Mouse (Mus musculus): ENCODE results near the gene Gm14085. TPM values are rescaled to one million over a fixed set of nuclear protein-coding genes. Genes with fewer than 3 reads are reported as not detected.

Gm14085 gene
- total and polyA plus RNA-seq, 3 experiments = 0.12 to 0.22 TPM; not detected in 1

GRCm38 (mm10) chr2:122441000-122441933 lies 43.5 kb upstream of the Gm14085 start:
- Histone ChIP-seq H3K4me3 (ENCODE audit: control insufficient read depth in 1 of 2, insufficient read depth in 1 of 2, low read depth in 2 of 2, low read length in 2 of 2) (no peak overlapping the region), H3K27ac (ENCODE audit: control insufficient read depth, low read depth, low read length) (no peak overlapping the region), H3K4me1 (ENCODE audit: control insufficient read depth in 1 of 2, insufficient read depth in 2 of 2, low read length in 2 of 2) (no peaks in the 10 kb centered on the region; a peak in 1 of 4 replicates), H3K27me3 (ENCODE audit: control insufficient read depth in 1 of 2, insufficient read depth in 2 of 2, low read length in 2 of 2) (no peaks in the 10 kb centered on the region), H3K9ac (ENCODE audit: control insufficient read depth, low read depth, low read length, poor library complexity, severe bottlenecking) (no peak overlapping the region), H3K79me2 (ENCODE audit: control insufficient read depth, insufficient read depth, low read length, poor library complexity) (no peaks in the 10 kb centered on the region), H3K9me3 (replicated peaks; ENCODE audit: insufficient read depth, low read length) (no peaks in the 10 kb centered on the region), H3K36me3 (ENCODE audit: control insufficient read depth in 1 of 2, insufficient read depth in 2 of 2, low read length in 2 of 2) (peaks cover 0 to 4% of the 10 kb centered on the region in 2 experiments; a peak in 2 of 4 replicates)
- no peak for DNase-seq (ENCODE audit: low read depth, low spot score)
- TF ChIP-seq CHD2 (IDR thresholded peaks at IDR 0.05; ENCODE audit: low read length) = no peak
- no peak for TF ChIP-seq ELF1 (IDR thresholded peaks at IDR 0.05; ENCODE audit: low read depth, low read length)
- TF ChIP-seq ZKSCAN1 (IDR thresholded peaks at IDR 0.05; ENCODE audit: low read depth, low read length) = no peak
- TF ChIP-seq GABPA (IDR thresholded peaks at IDR 0.05; ENCODE audit: low read depth, low read length) = no peak
- no peak for TF ChIP-seq MAX (IDR thresholded peaks at IDR 0.05; ENCODE audit: low read length)
- TF ChIP-seq NRF1 (IDR thresholded peaks at IDR 0.05; ENCODE audit: insufficient read depth, low read depth, low read length, poor library complexity, severe bottlenecking) = no peak
- no peak for TF ChIP-seq TCF12 (IDR thresholded peaks at IDR 0.05; ENCODE audit: low read depth, low read length)

GRCm38 (mm10) chr2:122450351-122450750 lies 34.4 kb upstream of the Gm14085 start:
- DNase-seq (ENCODE audit: low read depth, low spot score) = no peak
- Histone ChIP-seq H3K9ac (ENCODE audit: control insufficient read depth, low read depth, low read length, poor library complexity, severe bottlenecking) (no peak overlapping the region), H3K36me3 (ENCODE audit: control insufficient read depth in 1 of 2, insufficient read depth in 2 of 2, low read length in 2 of 2) (no peaks in the 10 kb centered on the region)

GRCm38 (mm10) chr2:122452426-122452825 lies 32.3 kb upstream of the Gm14085 start:
- Histone ChIP-seq H3K36me3 (ENCODE audit: control insufficient read depth in 1 of 2, insufficient read depth in 2 of 2, low read length in 2 of 2) (no peaks in the 10 kb centered on the region), H3K4me1 (ENCODE audit: control insufficient read depth in 1 of 2, insufficient read depth in 2 of 2, low read length in 2 of 2) (no peaks in the 10 kb centered on the region), H3K9me3 (replicated peaks; ENCODE audit: insufficient read depth, low read length) (no peaks in the 10 kb centered on the region), H3K27ac (ENCODE audit: control insufficient read depth, low read depth, low read length) (no peak overlapping the region), H3K4me3 (ENCODE audit: control insufficient read depth in 1 of 2, insufficient read depth in 1 of 2, low read depth in 2 of 2, low read length in 2 of 2) (no peak overlapping the region), H3K9ac (ENCODE audit: control insufficient read depth, low read depth, low read length, poor library complexity, severe bottlenecking) (no peak overlapping the region), H3K79me2 (ENCODE audit: control insufficient read depth, insufficient read depth, low read length, poor library complexity) (no peaks in the 10 kb centered on the region), H3K27me3 (ENCODE audit: control insufficient read depth in 1 of 2, insufficient read depth in 2 of 2, low read length in 2 of 2) (no peaks in the 10 kb centered on the region)
- DNase-seq (ENCODE audit: low read depth, low spot score) = no peak
- TF ChIP-seq EP300 (IDR thresholded peaks at IDR 0.05; ENCODE audit: low read depth in 1 of 2, low read length in 2 of 2) (no peak), NRF1 (IDR thresholded peaks at IDR 0.05; ENCODE audit: insufficient read depth, low read depth, low read length, poor library complexity, severe bottlenecking) (no peak), USF1 (IDR thresholded peaks at IDR 0.05; ENCODE audit: low read depth, low read length) (no peak), MYB (IDR thresholded peaks at IDR 0.05; ENCODE audit: low read depth, low read length) (no peak), ZMIZ1 (IDR thresholded peaks at IDR 0.05; ENCODE audit: low read depth, low read length) (no peak), MAZ (IDR thresholded peaks at IDR 0.05; ENCODE audit: low read depth, low read length) (no peak)

More at GRCm38 (mm10) chr2:122450351-122450750, 34.4 kb upstream of the Gm14085 start:
- Histone ChIP-seq H3K27me3 (ENCODE audit: control insufficient read depth in 1 of 2, insufficient read depth in 2 of 2, low read length in 2 of 2) (no peaks in the 10 kb centered on the region), H3K4me3 (ENCODE audit: control insufficient read depth in 1 of 2, insufficient read depth in 1 of 2, low read depth in 2 of 2, low read length in 2 of 2) (no peak overlapping the region), H3K27ac (ENCODE audit: control insufficient read depth, low read depth, low read length) (no peak overlapping the region), H3K9me3 (replicated peaks; ENCODE audit: insufficient read depth, low read length) (no peaks in the 10 kb centered on the region), H3K4me1 (ENCODE audit: control insufficient read depth in 1 of 2, insufficient read depth in 2 of 2, low read length in 2 of 2) (no peaks in the 10 kb centered on the region), H3K79me2 (ENCODE audit: control insufficient read depth, insufficient read depth, low read length, poor library complexity) (no peaks in the 10 kb centered on the region)
- TF ChIP-seq KAT2A (conservative IDR thresholded peaks at IDR 0.05; ENCODE audit: low read depth, low read length) = no peak
- no peak for TF ChIP-seq GATA1 (IDR thresholded peaks at IDR 0.05; ENCODE audit: low read depth, low read length)
- TF ChIP-seq ZNF384 (IDR thresholded peaks at IDR 0.05; ENCODE audit: low read depth, low read length) = no peak
- TF ChIP-seq POLR2A (IDR thresholded peaks at IDR 0.05; ENCODE audit: control insufficient read depth in 1 of 2, insufficient read depth in 1 of 2, low read depth in 1 of 2, low read length in 2 of 2, poor library complexity in 1 of 2) = no peak
- TF ChIP-seq POLR2AphosphoS2 (IDR thresholded peaks at IDR 0.05; ENCODE audit: low read length) = no peak
- TF ChIP-seq CHD1 (IDR thresholded peaks at IDR 0.05; ENCODE audit: low read depth, low read length) = no peak
- TF ChIP-seq USF1 (IDR thresholded peaks at IDR 0.05; ENCODE audit: low read depth, low read length) = no peak
- no peak for TF ChIP-seq RCOR1 (IDR thresholded peaks at IDR 0.05; ENCODE audit: low read depth, low read length)
